Mouse (Mus musculus): Measurements from ENCODE around the gene Snd1.

The Snd1 gene

GRCm38 (mm10) chr6:28588494-28589171 is 113.7 kb downstream of the Snd1 start:
- intact Hi-C loops (cut with DNase I): no loop called here

- intact Hi-C loops (cut with DNase I): no loop called here
Observed at GRCm38 (mm10) chr6:28592323-28592893, 117.5 kb downstream of the Snd1 start.

GRCm38 (mm10) chr6:28593708-28594107 is 118.8 kb downstream of the Snd1 start:
- intact Hi-C loops (cut with DNase I): no loop called here

DNA sequence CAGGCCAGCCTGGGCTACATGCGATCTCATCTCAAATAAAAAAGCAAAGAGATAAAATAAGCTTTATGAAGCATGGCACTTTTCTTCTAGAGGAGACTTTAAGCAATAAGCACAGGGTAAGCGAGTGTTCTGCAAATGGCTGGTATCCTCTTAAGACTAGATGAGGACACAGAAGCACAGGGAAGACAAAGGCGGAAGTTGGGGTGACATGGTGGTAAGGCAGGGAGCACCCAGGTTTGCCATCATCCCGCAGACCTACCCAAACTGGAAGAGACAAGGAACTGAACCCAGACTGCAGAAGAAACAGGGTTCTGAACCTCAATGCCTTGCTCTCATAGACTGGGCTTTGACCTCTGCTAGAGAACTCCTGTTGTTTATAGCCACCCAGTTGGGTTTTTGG is 119.8 kb downstream of the Snd1 start:
- intact Hi-C loops (cut with DNase I): no loop called here

GRCm38 (mm10) chr6:28595231-28595630 is 120.3 kb downstream of the Snd1 start:
- intact Hi-C loops (cut with DNase I): no loop called here

DNA sequence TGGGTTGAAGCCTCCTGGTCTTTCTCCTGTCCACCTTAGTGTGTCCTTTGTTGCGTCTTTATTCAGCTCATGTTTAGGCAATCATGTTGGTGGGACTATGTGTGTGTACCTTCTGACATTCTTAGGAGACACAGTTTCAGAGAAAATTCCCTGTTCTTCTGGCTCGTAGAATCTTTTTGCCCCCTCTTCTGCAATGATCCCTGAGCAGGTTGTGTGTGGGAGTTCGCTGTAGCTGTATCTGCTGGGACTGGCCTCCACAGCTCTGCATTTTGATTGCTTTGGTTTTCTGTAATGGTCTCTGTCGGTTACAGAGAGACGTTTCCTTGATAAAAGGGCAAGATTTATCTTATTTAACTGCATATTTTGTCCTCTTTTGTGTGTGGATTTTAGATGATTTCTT is 122.3 kb downstream of the Snd1 start:
- intact Hi-C loops (cut with DNase I): no loop called here

GRCm38 (mm10) chr6:28599120-28599519 is 124.2 kb downstream of the Snd1 start:
- intact Hi-C loops (cut with DNase I): no loop called here

- intact Hi-C loops (cut with DNase I): no loop called here
Observed at GRCm38 (mm10) chr6:28600404-28600803, 125.5 kb downstream of the Snd1 start.

- intact Hi-C loops (cut with DNase I): no loop called here
Observed at GRCm38 (mm10) chr6:28603401-28603800, 128.5 kb downstream of the Snd1 start.

GRCm38 (mm10) chr6:28603823-28604222 is 128.9 kb downstream of the Snd1 start:
- intact Hi-C loops (cut with DNase I): no loop called here

- intact Hi-C loops (cut with DNase I): no loop called here
Observed at GRCm38 (mm10) chr6:28609291-28609690, 134.4 kb downstream of the Snd1 start.

DNA sequence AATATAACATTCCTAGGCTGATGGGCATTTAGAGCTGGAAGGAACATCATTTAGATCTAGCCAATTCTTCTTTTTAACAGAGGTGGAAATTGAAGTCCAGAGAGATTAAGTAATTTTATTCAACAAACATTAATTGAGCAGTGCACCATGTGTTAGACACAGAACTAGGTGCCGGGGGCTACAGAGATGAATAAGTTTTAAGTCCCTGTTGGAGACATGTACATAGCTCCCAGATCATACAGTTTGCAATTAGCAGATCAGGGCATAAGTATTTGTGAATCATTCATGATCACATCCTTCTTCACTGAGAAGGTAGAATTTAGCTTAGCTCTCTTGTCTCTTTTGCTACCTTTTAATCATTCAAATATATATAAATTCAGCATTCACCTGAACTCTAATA is 135.2 kb downstream of the Snd1 start:
- intact Hi-C loops (cut with DNase I): no loop called here

DNA sequence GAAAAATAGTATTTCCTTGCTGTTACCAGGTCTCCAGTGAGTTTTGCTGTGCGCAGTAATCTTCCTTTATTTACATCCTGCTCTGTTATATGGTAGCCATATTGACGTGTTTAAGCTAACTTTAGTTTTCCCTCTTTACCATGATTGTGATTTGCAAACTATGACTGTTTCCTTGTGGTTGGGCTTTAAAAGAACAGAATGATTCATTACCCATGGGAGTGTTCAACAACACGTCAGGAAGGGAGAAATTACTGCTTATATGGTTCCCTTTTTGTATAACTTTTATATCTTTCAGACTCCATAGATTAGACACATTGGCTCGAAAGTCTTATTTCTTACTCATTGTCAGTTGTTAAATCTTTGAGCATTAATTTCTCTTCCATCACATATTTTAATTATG is 138.5 kb downstream of the Snd1 start:
- intact Hi-C loops (cut with DNase I): no loop called here

DNA sequence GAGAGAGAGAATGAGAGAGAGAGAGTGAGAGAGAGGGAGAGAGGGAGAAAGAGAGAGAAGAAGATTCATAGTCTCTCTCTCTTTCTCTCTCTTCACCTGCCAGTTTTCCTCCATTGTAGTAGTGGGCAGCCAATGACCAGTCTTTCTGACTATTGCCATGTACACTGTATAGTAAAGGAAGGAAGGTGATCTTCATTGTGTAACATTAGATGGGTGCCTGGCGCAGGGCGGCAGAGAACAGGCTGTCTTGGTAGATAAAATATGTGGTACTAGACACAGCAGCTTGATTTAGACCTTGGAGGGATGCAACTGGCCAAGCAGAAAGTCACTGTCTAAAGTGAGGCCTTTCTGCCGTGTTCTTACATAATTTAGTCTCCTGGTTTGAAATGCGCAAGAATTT is 139.9 kb downstream of the Snd1 start:
- intact Hi-C loops (cut with DNase I): no loop called here

- intact Hi-C loops (cut with DNase I): no loop called here
Observed at GRCm38 (mm10) chr6:28615408-28615807, 140.5 kb downstream of the Snd1 start.

- intact Hi-C loops (cut with DNase I): no loop called here
Observed at GRCm38 (mm10) chr6:28615966-28616365, 141.0 kb downstream of the Snd1 start.

DNA sequence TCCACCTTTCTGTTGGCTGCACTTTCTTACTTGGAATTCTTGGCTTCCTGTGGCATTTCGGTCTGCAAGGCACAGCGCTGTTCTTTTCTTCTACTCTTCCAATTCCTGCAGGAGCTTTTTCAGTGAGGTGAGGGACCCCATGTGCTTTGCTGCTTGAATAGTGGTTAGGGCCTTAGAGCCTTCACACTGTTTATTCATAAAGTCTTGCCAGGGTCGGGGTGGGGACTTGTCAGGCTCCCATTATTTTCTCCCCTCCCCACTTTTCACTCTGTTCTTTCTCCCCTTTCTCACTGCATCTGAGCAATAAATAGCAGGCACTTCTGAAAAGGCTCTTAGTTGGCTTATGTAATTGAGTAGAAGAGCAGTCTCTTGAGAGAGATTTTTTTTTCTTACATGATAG is 143.4 kb downstream of the Snd1 start:
- intact Hi-C loops (cut with DNase I): no loop called here

DNA sequence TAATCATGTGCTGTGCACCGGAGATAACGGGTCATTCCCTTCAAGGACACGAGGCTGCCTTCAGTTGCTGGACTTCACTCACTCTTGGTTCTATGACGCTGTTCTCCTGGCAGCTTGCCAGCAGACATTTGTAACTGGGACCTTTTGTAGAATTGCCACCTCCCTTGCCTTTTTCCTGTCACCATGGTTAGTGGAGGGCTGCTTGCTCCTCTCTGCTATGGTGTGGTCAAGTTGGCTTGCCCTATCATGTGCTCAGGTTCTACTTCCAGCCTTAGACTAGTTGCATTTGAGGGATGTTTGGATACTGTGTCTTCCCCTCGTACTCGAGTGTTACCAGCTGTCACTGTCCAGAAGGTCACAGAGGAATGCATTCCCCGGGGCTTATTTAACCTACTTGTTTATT is 143.8 kb downstream of the Snd1 start:
- intact Hi-C loops (cut with DNase I): no loop called here

DNA sequence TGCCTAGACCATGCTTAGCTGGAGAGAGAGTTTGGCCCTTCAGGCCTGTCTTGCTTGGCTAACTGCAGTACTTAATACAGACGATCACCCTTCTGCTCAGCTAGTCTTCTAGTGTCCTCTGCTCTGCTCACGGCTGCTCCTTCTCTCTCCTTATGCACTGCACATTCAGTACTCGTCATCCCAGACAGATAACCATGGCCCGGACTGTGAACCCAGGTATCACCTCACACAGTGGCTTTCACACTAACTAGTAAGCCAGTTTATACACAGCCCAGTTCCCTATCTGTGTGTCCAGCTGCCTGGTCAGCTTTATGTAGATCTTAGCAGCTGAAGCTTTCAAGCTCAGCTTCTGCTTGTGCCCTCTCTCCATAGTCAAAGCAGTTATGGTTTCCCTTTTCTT is 146.5 kb downstream of the Snd1 start:
- intact Hi-C loops (cut with DNase I): no loop called here

GRCm38 (mm10) chr6:28621961-28622360 is 147.0 kb downstream of the Snd1 start:
- intact Hi-C loops (cut with DNase I): no loop called here

DNA sequence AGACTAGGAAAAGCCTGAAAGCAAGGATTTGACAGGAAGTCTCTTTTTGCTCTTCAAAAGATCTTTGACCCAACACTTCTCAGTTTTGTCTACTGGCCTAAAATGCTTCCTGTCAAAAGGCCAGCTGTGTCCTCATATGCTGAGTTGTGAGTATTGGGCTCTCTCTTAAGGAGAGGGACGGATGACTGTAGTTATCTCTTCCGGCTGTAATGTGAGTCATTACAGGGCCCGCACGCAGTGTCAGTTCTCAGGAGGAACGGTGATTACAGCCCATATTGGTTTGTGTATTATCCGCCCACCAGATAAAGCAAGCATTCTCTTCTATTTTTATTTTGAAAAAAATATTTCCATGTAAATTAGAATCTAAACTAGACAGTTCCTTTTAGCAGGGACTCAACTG is 147.6 kb downstream of the Snd1 start:
- intact Hi-C loops (cut with DNase I): no loop called here

- intact Hi-C loops (cut with DNase I): no loop called here
Observed at GRCm38 (mm10) chr6:28622963-28623362, 148.0 kb downstream of the Snd1 start.

- intact Hi-C loops (cut with DNase I): no loop called here
Observed at GRCm38 (mm10) chr6:28628408-28628807, 153.5 kb downstream of the Snd1 start.
